Mouse (Mus musculus): ENCODE results near the gene Ubap1. TPM values are rescaled to one million over a fixed set of nuclear protein-coding genes. Genes with fewer than 3 reads are reported as not detected.

Gene Ubap1
- polyA plus RNA-seq, 1 experiment from 2014 or later: 59.5 TPM

DNA sequence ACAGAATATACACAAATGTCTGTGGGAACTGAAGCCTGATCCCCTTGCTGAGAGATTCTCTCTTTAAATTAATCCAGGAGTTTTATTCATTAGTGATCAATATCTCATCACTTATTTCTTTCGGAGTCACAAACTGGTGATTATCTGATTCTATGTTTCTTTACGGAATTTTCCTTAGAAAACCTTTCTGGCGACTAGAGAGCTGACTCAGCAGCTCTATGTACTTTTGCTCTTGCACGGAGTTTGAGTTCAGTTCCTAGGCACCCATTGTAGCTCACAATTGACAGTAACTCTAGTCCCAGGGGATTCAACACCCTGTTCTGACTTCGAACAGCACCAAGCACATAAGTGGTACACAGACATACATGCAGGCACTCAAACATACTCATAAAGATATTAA lies 90.1 kb downstream of the Ubap1 start:
- H3K27ac ChIP-seq (ENCODE audit: low read depth, low read length): no peak overlapping the region
- no peak for ATAC-seq (ENCODE audit: low FRiP score, low TSS enrichment)
- no peaks in the 10 kb centered on the region for H3K9me3 ChIP-seq (ENCODE audit: control insufficient read depth, low read length)
- no peak overlapping the region for H3K9ac ChIP-seq (ENCODE audit: low read depth, low read length)
- no peak overlapping the region for H3K4me3 ChIP-seq (ENCODE audit: low read length)
- 77% methylated on average over 5 of the region's 5 CpGs for WGBS
- no peaks in the 10 kb centered on the region for H3K36me3 ChIP-seq (ENCODE audit: control insufficient read depth, insufficient read depth, low read length)
- H3K4me1 ChIP-seq (ENCODE audit: control insufficient read depth, insufficient read depth, low read length): no peaks in the 10 kb centered on the region
- no peaks in the 10 kb centered on the region for H3K27me3 ChIP-seq (ENCODE audit: control insufficient read depth, insufficient read depth, low read length)
- H3K4me2 ChIP-seq (replicated peaks; ENCODE audit: low read depth, low read length): no peak overlapping the region

Other genes with a start within 250 kb of the Ubap1 start
- 18.0 and 32.9 TPM in 2 replicates for gene Nol6, start 224.5 kb upstream of the Ubap1 start, polyA plus RNA-seq (2014; fragmentation: Nextera tagmentation; extraction: Ambion mirVana)
- gene Ube2r2, start 213.3 kb upstream of the Ubap1 start, polyA plus RNA-seq (2014; fragmentation: Nextera tagmentation; extraction: Ambion mirVana): 97.6 and 103 TPM in 2 replicates
- gene Ubap2, start 73.9 kb upstream of the Ubap1 start, polyA plus RNA-seq (2014; fragmentation: Nextera tagmentation; extraction: Ambion mirVana): 37.2 and 65.5 TPM in 2 replicates
- 36.6 and 53.0 TPM in 2 replicates for gene Dcaf12, start 34.1 kb upstream of the Ubap1 start, polyA plus RNA-seq (2014; fragmentation: Nextera tagmentation; extraction: Ambion mirVana)
- 8.5 and 9.3 TPM in 2 replicates for gene Kif24, start 115.9 kb downstream of the Ubap1 start, polyA plus RNA-seq (2014; fragmentation: Nextera tagmentation; extraction: Ambion mirVana)
- gene Nudt2, start 116.2 kb downstream of the Ubap1 start, polyA plus RNA-seq (2014; fragmentation: Nextera tagmentation; extraction: Ambion mirVana): 61.5 and 75.7 TPM in 2 replicates
- gene AI464131, start 154.1 kb downstream of the Ubap1 start, polyA plus RNA-seq (2014; fragmentation: Nextera tagmentation; extraction: Ambion mirVana): 3.8 and 8.9 TPM in 2 replicates
- 0.93 and 1.0 TPM in 2 replicates for gene 1110017D15Rik, start 168.3 kb downstream of the Ubap1 start, polyA plus RNA-seq (2014; fragmentation: Nextera tagmentation; extraction: Ambion mirVana)
- 2.2 and 2.7 TPM in 2 replicates for gene Fam219a, start 220.5 kb downstream of the Ubap1 start, polyA plus RNA-seq (2014; fragmentation: Nextera tagmentation; extraction: Ambion mirVana)
- 2.2 and 2.4 TPM in 2 replicates for gene Dnaic1, start 220.8 kb downstream of the Ubap1 start, polyA plus RNA-seq (2014; fragmentation: Nextera tagmentation; extraction: Ambion mirVana)